Mouse (Mus musculus): Measurements from ENCODE around the gene Qars. TPM values are rescaled to one million over a fixed set of nuclear protein-coding genes. Genes with fewer than 3 reads are reported as not detected.

Gene Qars
- polyA plus RNA-seq, 1 experiment from 2014 or later: 106 TPM

DNA sequence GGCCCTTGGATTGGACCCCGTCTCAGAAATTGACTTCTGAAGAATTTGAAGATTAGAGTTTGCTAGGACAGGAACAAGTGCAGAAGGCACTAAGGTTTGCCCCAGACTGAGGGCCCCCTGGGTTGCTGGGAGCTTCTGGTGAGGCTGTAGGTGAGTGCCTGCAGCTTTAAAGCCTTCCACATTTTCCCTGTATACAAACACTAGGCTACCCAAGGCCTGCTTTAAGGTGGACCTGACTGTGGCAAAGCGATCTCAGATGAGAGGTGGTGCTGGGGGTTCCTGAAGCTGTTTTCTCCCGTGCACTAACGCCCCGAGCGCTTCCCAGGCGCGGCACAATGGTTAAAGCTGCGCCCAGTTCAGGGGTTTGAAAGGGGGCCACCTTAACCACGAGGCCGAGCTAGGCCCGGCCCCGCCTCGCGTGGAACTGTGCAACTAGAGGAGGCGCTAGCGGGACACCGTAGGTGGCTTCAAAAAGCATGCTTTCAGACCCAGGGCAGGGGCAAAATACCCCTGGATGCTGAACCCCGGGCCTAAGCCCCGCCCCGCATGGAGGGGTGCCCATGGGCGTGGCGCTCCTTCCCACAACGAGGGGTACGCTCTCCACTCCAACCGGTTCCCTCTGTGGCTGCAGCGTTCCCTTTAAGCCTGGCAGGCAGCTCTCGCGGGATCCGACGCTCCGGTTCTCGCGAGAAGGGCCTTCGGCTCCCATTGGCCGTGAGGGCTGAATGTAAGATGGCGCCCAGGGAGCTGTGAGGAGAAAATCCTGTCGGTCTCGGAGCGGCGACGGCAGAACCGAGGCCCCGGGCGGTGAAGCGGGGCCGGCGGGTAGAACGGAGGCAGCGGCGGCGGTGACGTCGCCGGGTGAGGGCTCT lies 9.1 kb downstream of the Qars start, which contains the start of gene Qrich1:
TSS of gene Qrich1 (plus strand) at position 427 of the 872 bp plus-strand sequence.
- Histone ChIP-seq H3K4me1 (ENCODE audit: control insufficient read depth, insufficient read depth, low read length) (peaks cover 13% of the 10 kb centered on the region), H3K9me3 (replicated peaks; ENCODE audit: control insufficient read depth, low read length) (no peaks in the 10 kb centered on the region), H3K4me3 (replicated peaks; ENCODE audit: low read length) (peak within 1 kb of the TSS; percentile 96), H3K4me2 (ENCODE audit: low read depth, low read length) (peak within 1 kb of the TSS; percentile 78), H3K9ac (ENCODE audit: low read length) (peak within 1 kb of the TSS; percentile 98), H3K27ac (ENCODE audit: low read length) (peak within 1 kb of the TSS; percentile 100), H3K36me3 (ENCODE audit: control insufficient read depth, insufficient read depth, low read length) (peaks cover 7% of the 10 kb centered on the region; the same call in 1 of the 2 replicates), H3K27me3 (ENCODE audit: control insufficient read depth, insufficient read depth, low read length) (no peaks in the 10 kb centered on the region)
- peak; percentile 95 for ATAC-seq (ENCODE audit: insufficient read depth, low FRiP score)
- under 1% methylated on average over 54 of the region's 55 CpGs for WGBS

DNA sequence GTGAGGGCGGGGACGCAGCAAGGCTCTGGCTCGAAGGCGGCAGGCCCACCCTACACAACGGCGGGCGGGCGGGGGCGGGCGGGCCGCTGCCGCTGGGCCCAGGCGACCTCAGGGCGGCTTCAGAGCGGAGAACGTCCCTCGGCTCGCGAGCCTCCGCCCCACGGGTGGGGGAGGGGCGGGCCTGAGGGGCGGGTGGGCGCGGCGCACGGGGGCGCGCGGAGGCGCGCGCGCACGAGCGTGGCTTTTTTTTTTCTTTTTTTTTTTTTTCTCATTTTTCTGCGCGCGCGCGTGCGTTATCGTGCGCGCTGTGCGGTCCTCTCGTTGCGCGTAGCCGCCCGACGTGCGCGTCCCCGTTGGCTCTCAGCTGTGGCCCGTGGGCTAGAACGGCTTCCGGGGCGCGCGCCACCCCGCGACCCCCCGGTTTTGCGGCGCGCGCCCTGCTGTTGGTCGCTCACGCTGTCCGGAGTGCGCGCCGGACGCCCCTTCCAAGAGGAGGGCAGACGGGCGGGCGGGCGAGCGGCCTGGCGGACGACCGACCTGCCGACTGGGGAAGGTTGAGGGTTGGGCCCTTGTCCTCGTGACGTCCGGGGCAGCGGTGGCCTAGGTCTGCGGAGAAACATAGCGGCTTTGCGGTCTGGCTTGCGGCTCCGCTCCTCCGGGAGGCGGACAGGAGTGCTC lies 9.9 kb downstream of the Qars start:
- H3K27me3 ChIP-seq (ENCODE audit: control insufficient read depth, insufficient read depth, low read length): no peaks in the 10 kb centered on the region
- peak overlapping the region; percentile 98 for H3K9ac ChIP-seq (ENCODE audit: low read length)
- under 1% methylated on average over 76 of the region's 95 CpGs for WGBS
- H3K4me1 ChIP-seq (ENCODE audit: control insufficient read depth, insufficient read depth, low read length): peaks cover 13% of the 10 kb centered on the region
- peak; percentile 74 for ATAC-seq (ENCODE audit: insufficient read depth, low FRiP score)
- peak overlapping the region; percentile 78 for H3K4me2 ChIP-seq (ENCODE audit: low read depth, low read length)
- H3K36me3 ChIP-seq (ENCODE audit: control insufficient read depth, insufficient read depth, low read length): peaks cover 7% of the 10 kb centered on the region; the same call in 1 of the 2 replicates
- peak overlapping the region; percentile 100 for H3K27ac ChIP-seq (ENCODE audit: low read length)
- H3K4me3 ChIP-seq (replicated peaks; ENCODE audit: low read length): peak overlapping the region; percentile 96
- H3K9me3 ChIP-seq (replicated peaks; ENCODE audit: control insufficient read depth, low read length): no peaks in the 10 kb centered on the region

DNA sequence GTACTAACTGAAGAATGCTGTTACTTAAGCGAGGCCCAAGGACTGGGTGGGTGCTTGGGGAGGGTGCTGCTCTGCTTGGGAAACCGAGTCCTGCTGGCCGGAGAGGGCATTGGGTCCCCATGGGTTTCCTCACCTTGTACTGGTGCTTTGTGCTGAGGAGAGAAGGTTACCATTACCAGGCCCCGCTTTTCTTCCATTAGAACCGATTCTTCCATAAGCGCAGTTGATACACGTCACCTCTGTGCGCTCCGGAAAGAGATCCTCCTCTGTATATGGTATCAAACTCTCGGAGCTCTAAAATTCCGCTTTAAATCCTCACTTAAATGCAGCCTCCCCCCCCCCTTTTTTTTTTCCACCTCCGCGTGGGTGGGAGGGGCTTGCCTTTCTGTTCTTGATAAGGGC lies 10.4 kb downstream of the Qars start:
- ATAC-seq (ENCODE audit: insufficient read depth, low FRiP score): peak; percentile 11; the same call in 1 of the 2 replicates
- under 1% methylated on average over 13 of the region's 13 CpGs for WGBS
- peak overlapping the region; percentile 98 for H3K9ac ChIP-seq (ENCODE audit: low read length)
- H3K4me1 ChIP-seq (ENCODE audit: control insufficient read depth, insufficient read depth, low read length): peaks cover 13% of the 10 kb centered on the region
- no peaks in the 10 kb centered on the region for H3K9me3 ChIP-seq (replicated peaks; ENCODE audit: control insufficient read depth, low read length)
- peaks cover 7% of the 10 kb centered on the region; the same call in 1 of the 2 replicates for H3K36me3 ChIP-seq (ENCODE audit: control insufficient read depth, insufficient read depth, low read length)
- peak overlapping the region; percentile 72 for H3K4me2 ChIP-seq (ENCODE audit: low read depth, low read length)
- H3K27me3 ChIP-seq (ENCODE audit: control insufficient read depth, insufficient read depth, low read length): no peaks in the 10 kb centered on the region
- H3K27ac ChIP-seq (ENCODE audit: low read length): peak overlapping the region; percentile 100
- H3K4me3 ChIP-seq (replicated peaks; ENCODE audit: low read length): peak overlapping the region; percentile 96

DNA sequence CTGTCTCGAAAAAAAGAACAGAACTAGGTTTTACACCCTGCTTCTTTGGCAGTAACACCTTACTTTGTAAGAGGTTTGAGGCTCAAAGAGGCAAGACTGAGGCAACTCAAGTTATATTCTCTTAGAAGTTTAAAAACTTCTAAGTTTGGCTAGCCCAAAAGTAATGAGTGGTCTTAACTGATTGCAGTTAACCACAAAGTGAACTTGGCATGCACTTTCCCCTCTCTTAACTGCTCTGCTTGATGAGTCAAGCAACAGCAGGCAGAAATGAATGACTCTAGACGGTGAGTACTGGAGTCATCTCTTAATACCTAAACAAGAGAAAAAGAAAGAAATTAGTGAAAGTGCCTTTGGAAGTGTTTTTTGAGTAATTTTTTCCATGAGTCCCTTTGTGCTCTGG lies 14.1 kb downstream of the Qars start:
- no peak overlapping the region for H3K4me2 ChIP-seq (ENCODE audit: low read depth, low read length)
- H3K9me3 ChIP-seq (replicated peaks; ENCODE audit: control insufficient read depth, low read length): no peaks in the 10 kb centered on the region
- ATAC-seq (ENCODE audit: insufficient read depth, low FRiP score): no peak
- 80% methylated on average over 2 of the region's 2 CpGs for WGBS
- H3K4me3 ChIP-seq (replicated peaks; ENCODE audit: low read length): no peak overlapping the region
- no peak overlapping the region for H3K27ac ChIP-seq (ENCODE audit: low read length)
- H3K27me3 ChIP-seq (ENCODE audit: control insufficient read depth, insufficient read depth, low read length): no peaks in the 10 kb centered on the region
- H3K4me1 ChIP-seq (ENCODE audit: control insufficient read depth, insufficient read depth, low read length): peaks cover 8% of the 10 kb centered on the region
- no peak overlapping the region for H3K9ac ChIP-seq (ENCODE audit: low read length)
- 0 out of 2 replicates have a peak, but pooled peaks cover 3% of the 10 kb centered on the region for H3K36me3 ChIP-seq (ENCODE audit: control insufficient read depth, insufficient read depth, low read length)

DNA sequence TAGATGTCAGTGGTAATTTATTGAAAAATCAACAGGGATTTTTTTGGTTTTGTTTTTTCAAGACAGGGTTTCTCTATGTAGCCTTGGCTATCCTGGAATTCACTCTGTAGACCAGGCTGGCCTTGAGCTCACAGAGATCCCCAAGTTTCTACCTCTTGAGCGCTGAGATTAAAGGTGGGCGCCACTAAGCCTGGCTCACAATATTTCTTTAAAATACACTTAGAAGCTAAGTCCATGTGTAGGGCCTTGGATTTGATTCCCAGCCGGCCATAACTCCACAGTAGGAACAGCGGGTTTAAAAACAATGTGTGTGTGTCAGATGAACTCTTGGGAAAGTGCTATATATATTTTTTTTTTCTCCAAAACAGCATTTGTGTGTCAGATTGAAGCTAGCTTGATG lies 15.8 kb downstream of the Qars start:
- H3K4me2 ChIP-seq (ENCODE audit: low read depth, low read length): no peak overlapping the region
- no peak for ATAC-seq (ENCODE audit: insufficient read depth, low FRiP score)
- peaks cover 8% of the 10 kb centered on the region for H3K4me1 ChIP-seq (ENCODE audit: control insufficient read depth, insufficient read depth, low read length)
- WGBS: 96% methylated on average over 4 of the region's 4 CpGs
- no peaks in the 10 kb centered on the region for H3K27me3 ChIP-seq (ENCODE audit: control insufficient read depth, insufficient read depth, low read length)
- no peaks in the 10 kb centered on the region for H3K9me3 ChIP-seq (replicated peaks; ENCODE audit: control insufficient read depth, low read length)
- no peak overlapping the region for H3K27ac ChIP-seq (ENCODE audit: low read length)
- H3K36me3 ChIP-seq (ENCODE audit: control insufficient read depth, insufficient read depth, low read length): 0 out of 2 replicates have a peak, but pooled peaks cover 3% of the 10 kb centered on the region
- H3K9ac ChIP-seq (ENCODE audit: low read length): no peak overlapping the region
- H3K4me3 ChIP-seq (replicated peaks; ENCODE audit: low read length): no peak overlapping the region

DNA sequence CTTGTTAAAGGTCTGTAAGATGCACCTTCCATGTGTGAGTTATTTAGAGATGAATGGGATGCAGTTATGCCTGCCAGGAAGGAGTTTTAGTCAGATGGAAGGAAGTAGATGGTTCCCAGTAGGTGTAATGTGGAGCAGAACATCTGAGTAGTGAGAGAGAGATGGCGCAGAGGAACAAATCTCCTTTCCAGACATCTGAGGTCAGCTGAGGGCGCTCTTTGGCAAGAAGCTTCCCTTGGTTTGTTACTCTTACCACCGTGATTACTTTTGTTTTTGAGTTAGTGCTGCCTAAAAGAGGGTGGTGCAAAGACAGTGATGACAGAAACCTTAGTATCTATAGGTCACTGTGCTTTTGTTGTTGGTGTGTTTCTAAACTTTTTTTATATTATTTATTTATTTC lies 17.9 kb downstream of the Qars start:
- Histone ChIP-seq H3K9me3 (replicated peaks; ENCODE audit: control insufficient read depth, low read length) (no peaks in the 10 kb centered on the region), H3K4me2 (ENCODE audit: low read depth, low read length) (no peak overlapping the region), H3K4me1 (ENCODE audit: control insufficient read depth, insufficient read depth, low read length) (no peaks in the 10 kb centered on the region), H3K27ac (ENCODE audit: low read length) (no peak overlapping the region), H3K4me3 (replicated peaks; ENCODE audit: low read length) (no peak overlapping the region), H3K27me3 (ENCODE audit: control insufficient read depth, insufficient read depth, low read length) (no peaks in the 10 kb centered on the region), H3K9ac (ENCODE audit: low read length) (no peak overlapping the region), H3K36me3 (ENCODE audit: control insufficient read depth, insufficient read depth, low read length) (peaks cover 20% of the 10 kb centered on the region)
- 78% methylated on average over 3 of the region's 3 CpGs for WGBS
- ATAC-seq (ENCODE audit: insufficient read depth, low FRiP score): no peak

DNA sequence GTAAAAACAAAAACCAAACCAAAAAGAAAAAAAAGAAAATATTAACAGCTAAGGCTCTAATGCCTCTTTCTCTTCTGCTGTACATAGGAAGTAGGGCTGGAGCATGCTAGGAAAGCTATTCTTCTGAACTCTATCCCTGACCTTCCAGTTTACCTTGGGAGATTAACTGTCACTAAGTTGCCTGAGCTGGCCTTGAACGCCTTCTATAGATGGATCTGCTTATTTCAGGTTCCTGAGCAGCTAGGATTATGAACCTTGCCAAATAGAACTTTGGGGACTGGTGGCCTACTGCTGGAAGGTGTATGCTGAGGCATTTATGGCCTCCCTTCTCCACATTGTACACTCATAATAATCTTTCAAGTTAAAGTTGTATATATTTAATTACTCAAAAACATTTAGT lies 23.4 kb downstream of the Qars start:
- ATAC-seq (ENCODE audit: insufficient read depth, low FRiP score): no peak
- H3K9me3 ChIP-seq (replicated peaks; ENCODE audit: control insufficient read depth, low read length): no peaks in the 10 kb centered on the region
- H3K4me2 ChIP-seq (ENCODE audit: low read depth, low read length): no peak overlapping the region
- H3K27ac ChIP-seq (ENCODE audit: low read length): no peak overlapping the region
- no peak overlapping the region for H3K4me3 ChIP-seq (replicated peaks; ENCODE audit: low read length)
- WGBS: 83% methylated on average over 1 of the region's 1 CpGs
- H3K9ac ChIP-seq (ENCODE audit: low read length): no peak overlapping the region
- H3K4me1 ChIP-seq (ENCODE audit: control insufficient read depth, insufficient read depth, low read length): no peaks in the 10 kb centered on the region
- no peaks in the 10 kb centered on the region for H3K27me3 ChIP-seq (ENCODE audit: control insufficient read depth, insufficient read depth, low read length)
- peaks cover 47% of the 10 kb centered on the region for H3K36me3 ChIP-seq (ENCODE audit: control insufficient read depth, insufficient read depth, low read length)

DNA sequence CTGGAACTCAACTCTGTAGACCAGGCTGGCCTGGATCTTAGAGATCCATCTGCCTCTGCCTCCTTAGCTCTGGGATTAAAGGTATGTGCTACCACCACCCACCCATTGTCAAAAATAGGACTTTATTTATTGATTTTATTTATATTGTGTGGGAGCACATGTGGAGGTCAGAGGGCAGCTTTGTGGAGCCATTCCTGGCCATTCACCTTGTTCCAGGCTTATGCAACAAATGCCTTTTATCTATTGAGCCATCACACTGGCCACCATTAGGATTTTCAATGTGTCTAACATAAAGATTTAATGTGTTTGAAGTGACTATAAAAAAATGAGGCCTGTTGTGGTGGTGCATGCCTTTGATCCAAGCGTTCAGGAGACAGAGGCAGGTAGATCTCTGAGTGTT lies 24.0 kb downstream of the Qars start:
- H3K9me3 ChIP-seq (replicated peaks; ENCODE audit: control insufficient read depth, low read length): no peaks in the 10 kb centered on the region
- H3K36me3 ChIP-seq (ENCODE audit: control insufficient read depth, insufficient read depth, low read length): peaks cover 48% of the 10 kb centered on the region
- H3K27ac ChIP-seq (ENCODE audit: low read length): no peak overlapping the region
- H3K4me2 ChIP-seq (ENCODE audit: low read depth, low read length): no peak overlapping the region
- no peak overlapping the region for H3K9ac ChIP-seq (ENCODE audit: low read length)
- H3K4me1 ChIP-seq (ENCODE audit: control insufficient read depth, insufficient read depth, low read length): no peaks in the 10 kb centered on the region
- H3K27me3 ChIP-seq (ENCODE audit: control insufficient read depth, insufficient read depth, low read length): no peaks in the 10 kb centered on the region
- 90% methylated on average over 1 of the region's 1 CpGs for WGBS
- no peak for ATAC-seq (ENCODE audit: insufficient read depth, low FRiP score)
- H3K4me3 ChIP-seq (replicated peaks; ENCODE audit: low read length): no peak overlapping the region

DNA sequence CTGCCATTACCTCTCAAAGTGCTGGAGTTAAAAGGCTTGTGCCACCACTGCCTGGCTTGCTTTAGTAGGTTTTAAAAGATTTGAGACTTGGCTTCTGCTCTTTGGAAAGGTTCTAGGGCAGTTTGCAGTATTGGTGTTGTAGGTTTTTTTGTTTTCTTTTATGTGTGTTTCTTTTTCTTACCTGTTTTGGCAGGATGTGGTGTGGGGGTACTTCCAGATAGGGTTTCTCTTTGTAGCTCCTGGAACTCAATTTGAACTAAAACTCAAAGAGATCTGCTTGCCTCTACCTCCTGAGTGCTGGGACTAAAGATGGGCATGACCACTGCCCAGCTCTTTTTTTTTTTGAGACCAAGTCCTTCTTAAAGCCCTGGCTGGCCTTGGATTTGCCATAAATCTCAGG lies 33.3 kb downstream of the Qars start:
- Histone ChIP-seq H3K9me3 (replicated peaks; ENCODE audit: control insufficient read depth, low read length) (no peaks in the 10 kb centered on the region), H3K4me1 (ENCODE audit: control insufficient read depth, insufficient read depth, low read length) (no peaks in the 10 kb centered on the region), H3K27me3 (ENCODE audit: control insufficient read depth, insufficient read depth, low read length) (no peaks in the 10 kb centered on the region), H3K27ac (ENCODE audit: low read length) (no peak overlapping the region), H3K9ac (ENCODE audit: low read length) (no peak overlapping the region), H3K36me3 (ENCODE audit: control insufficient read depth, insufficient read depth, low read length) (peaks cover 34% of the 10 kb centered on the region), H3K4me2 (ENCODE audit: low read depth, low read length) (no peak overlapping the region), H3K4me3 (replicated peaks; ENCODE audit: low read length) (no peak overlapping the region)
- ATAC-seq (ENCODE audit: insufficient read depth, low FRiP score): no peak
